Mouse (Mus musculus): ENCODE data around the gene Nhlh1.

Gene Nhlh1

DNA sequence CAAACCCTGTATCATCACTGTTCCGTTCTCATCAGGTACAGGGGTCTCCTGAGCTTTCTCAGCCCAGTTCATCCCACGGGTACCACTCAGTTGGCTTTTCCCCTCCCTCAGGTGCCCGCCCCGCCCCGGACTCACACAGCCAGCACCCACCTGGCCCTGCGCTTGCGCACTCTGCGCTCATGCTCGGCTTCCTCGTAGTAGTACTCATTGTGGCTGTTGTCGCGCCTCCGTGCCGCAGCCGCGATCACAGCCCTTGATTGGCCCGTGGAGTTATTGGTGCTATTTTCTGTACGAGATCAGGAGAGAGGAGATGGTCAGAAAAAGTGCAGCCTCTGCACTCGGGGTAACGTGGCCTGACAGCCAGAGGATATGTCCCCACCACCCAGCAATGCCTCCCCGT lies 49.6 kb downstream of the Nhlh1 start:
- Histone ChIP-seq H3K27me3 (ENCODE audit: insufficient read depth, low read length) (peaks cover 9% of the 10 kb centered on the region), H3K36me3 (ENCODE audit: insufficient read depth, low read length) (peaks cover 71% of the 10 kb centered on the region), H3K4me3 (replicated peaks; ENCODE audit: low read length) (no peak overlapping the region), H3K4me1 (replicated peaks; ENCODE audit: low read depth, low read length) (peaks cover 45% of the 10 kb centered on the region), H3K9me3 (ENCODE audit: low read length) (no peaks in the 10 kb centered on the region)
- no peak for TF ChIP-seq NANOG (IDR thresholded peaks at IDR 0.05; ENCODE audit: borderline replicate concordance, low read length)
- TF ChIP-seq CTCF (conservative IDR thresholded peaks at IDR 0.05; ENCODE audit: low read length): no peak
- no peak for TF ChIP-seq POU5F1 (IDR thresholded peaks at IDR 0.05; ENCODE audit: borderline replicate concordance, low read length)

Measured in E14TG2a.4 (cell line).